Mouse (Mus musculus) frontal cortex, postnatal 36 days (tissue): Measurements from ENCODE around the gene Mapk10.
A peak's percentile ranks its signal among the peaks of the same experiment; 100 is the strongest.

Experiments
- DNase-seq, 2 experiments: peaks; one replicate each; pipeline ENCODE4 v3.0.0; 2022; ENCODE audit warnings: low spot score in 2 of 2

Mapk10 gene

GRCm38 (mm10) chr5:103164022-103164421 lies 47.1 kb downstream of the Mapk10 start:
- DNase-seq = no peak

- no peak for DNase-seq
These were observed 49.6 kb downstream of the Mapk10 start for GRCm38 (mm10) chr5:103161574-103161973.

GRCm38 (mm10) chr5:103161196-103161540 lies 50.0 kb downstream of the Mapk10 start:
- DNase-seq = peak in 1 of 2 experiments; percentile 66

GRCm38 (mm10) chr5:103160314-103161195 lies 50.6 kb downstream of the Mapk10 start:
- DNase-seq = no peak

GRCm38 (mm10) chr5:103140935-103141334 lies 70.2 kb downstream of the Mapk10 start:
- DNase-seq = no peak

GRCm38 (mm10) chr5:103134839-103135238 lies 76.3 kb downstream of the Mapk10 start:
- no peak for DNase-seq

- DNase-seq = no peak
These were observed 77.5 kb downstream of the Mapk10 start for GRCm38 (mm10) chr5:103133626-103134025.

GRCm38 (mm10) chr5:103132814-103133213 lies 78.3 kb downstream of the Mapk10 start:
- DNase-seq = no peak

- no peak for DNase-seq
These were observed 91.5 kb downstream of the Mapk10 start for GRCm38 (mm10) chr5:103119618-103120017.

- no peak for DNase-seq
These were observed 95.6 kb downstream of the Mapk10 start for GRCm38 (mm10) chr5:103115571-103115970.

- DNase-seq = no peak
These were observed 98.7 kb downstream of the Mapk10 start for GRCm38 (mm10) chr5:103112471-103112870.

GRCm38 (mm10) chr5:103109409-103109808 lies 101.7 kb downstream of the Mapk10 start:
- no peak for DNase-seq

GRCm38 (mm10) chr5:103105441-103106414 lies 105.4 kb downstream of the Mapk10 start:
- DNase-seq = peak in 1 of 2 experiments; percentile 67

GRCm38 (mm10) chr5:103104082-103104481 lies 107.1 kb downstream of the Mapk10 start:
- DNase-seq = no peak

- no peak for DNase-seq
These were observed 108.2 kb downstream of the Mapk10 start for GRCm38 (mm10) chr5:103102876-103103393.

GRCm38 (mm10) chr5:103102176-103102575 lies 109.0 kb downstream of the Mapk10 start:
- no peak for DNase-seq

GRCm38 (mm10) chr5:103094166-103094565 lies 117.0 kb downstream of the Mapk10 start:
- peak in 1 of 2 experiments; percentile 81 for DNase-seq

GRCm38 (mm10) chr5:103085844-103086243 lies 125.3 kb downstream of the Mapk10 start:
- no peak for DNase-seq

- DNase-seq = no peak
These were observed 135.7 kb downstream of the Mapk10 start for GRCm38 (mm10) chr5:103075451-103075850.

GRCm38 (mm10) chr5:103072200-103072825 lies 138.8 kb downstream of the Mapk10 start:
- no peak for DNase-seq

GRCm38 (mm10) chr5:103071006-103071612 lies 140.0 kb downstream of the Mapk10 start:
- no peak for DNase-seq
